Mouse (Mus musculus): ENCODE data around the gene Gstm6.

GRCm38 (mm10) chr3:107929243-107929642 lies 14.3 kb downstream of the Gstm6 start:
- TF ChIP-seq CTCF (IDR thresholded peaks at IDR 0.05; ENCODE audit: extremely low read depth, insufficient read depth, insufficient read length, insufficient replicate concordance) (no peak), POLR2A (IDR thresholded peaks at IDR 0.05; ENCODE audit: low read depth, low read length) (no peak)

Measured in spleen, adult 2 months (tissue).